Mouse (Mus musculus) thymus, adult 2 months (tissue): ENCODE data around the gene Gas7.

Experiments
- CTCF ChIP-seq: fragments of 200-500 bp; IDR thresholded peaks from 2 replicates; pipeline ENCODE4 v1.5.1; 2012; ENCODE audit warnings: mild to moderate bottlenecking, control low read depth, low read length, moderate library complexity, borderline replicate concordance; ENCODE audit not compliant: control insufficient read depth, poor library complexity, insufficient read depth; ENCODE audit errors: extremely low read depth
- POLR2A ChIP-seq: fragments of 200-500 bp; IDR thresholded peaks from 2 replicates; pipeline ENCODE4 v1.6.1; 2012; ENCODE audit warnings: mild to moderate bottlenecking, low read length, control low read depth, moderate library complexity; ENCODE audit not compliant: control insufficient read depth, poor library complexity, insufficient read depth; ENCODE audit errors: extremely low read depth

GRCm38 (mm10) chr11:67517748-67518147, 62.5 kb downstream of the Gas7 start:
- TF ChIP-seq POLR2A: no peak
- no peak for TF ChIP-seq CTCF
